Mouse (Mus musculus) urinary bladder, postnatal 14 days (tissue): ENCODE data around the gene Gm3138.
"Not testable (repeated sequence)": the region's sequence is repeated elsewhere in the genome, so short reads cannot be mapped to it uniquely, and the experiment has no call there.

ENCODE experiments used
- DNase-seq: peaks from one replicate; pipeline ENCODE4 v3.0.0; 2021; ENCODE audit warnings: low spot score

Gene Gm3138

DNA sequence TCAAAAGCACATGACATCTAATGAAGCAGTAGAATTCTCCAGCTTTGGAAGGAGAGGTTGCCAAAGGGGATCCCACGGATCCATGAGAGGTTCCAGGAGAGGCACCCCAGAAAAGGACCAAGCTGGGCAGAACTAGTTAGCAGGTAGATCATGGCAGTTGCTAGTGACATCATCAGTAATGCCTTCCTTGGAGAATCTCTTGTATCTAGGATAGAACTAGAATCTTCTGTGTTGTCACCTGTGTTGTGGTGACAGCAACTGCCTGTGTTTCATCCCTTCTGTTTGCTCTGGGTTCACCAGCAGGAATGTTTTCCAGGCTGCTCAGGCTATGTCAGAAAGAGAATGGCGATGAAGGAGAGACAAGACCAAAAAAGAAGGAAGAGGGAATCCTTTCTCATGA is at the start of gene Gm3138:
Gene Gm3138, plus strand, starts transcription at position 301 of the 400 bp plus-strand sequence.
- DNase-seq: not testable (repeated sequence)

DNA sequence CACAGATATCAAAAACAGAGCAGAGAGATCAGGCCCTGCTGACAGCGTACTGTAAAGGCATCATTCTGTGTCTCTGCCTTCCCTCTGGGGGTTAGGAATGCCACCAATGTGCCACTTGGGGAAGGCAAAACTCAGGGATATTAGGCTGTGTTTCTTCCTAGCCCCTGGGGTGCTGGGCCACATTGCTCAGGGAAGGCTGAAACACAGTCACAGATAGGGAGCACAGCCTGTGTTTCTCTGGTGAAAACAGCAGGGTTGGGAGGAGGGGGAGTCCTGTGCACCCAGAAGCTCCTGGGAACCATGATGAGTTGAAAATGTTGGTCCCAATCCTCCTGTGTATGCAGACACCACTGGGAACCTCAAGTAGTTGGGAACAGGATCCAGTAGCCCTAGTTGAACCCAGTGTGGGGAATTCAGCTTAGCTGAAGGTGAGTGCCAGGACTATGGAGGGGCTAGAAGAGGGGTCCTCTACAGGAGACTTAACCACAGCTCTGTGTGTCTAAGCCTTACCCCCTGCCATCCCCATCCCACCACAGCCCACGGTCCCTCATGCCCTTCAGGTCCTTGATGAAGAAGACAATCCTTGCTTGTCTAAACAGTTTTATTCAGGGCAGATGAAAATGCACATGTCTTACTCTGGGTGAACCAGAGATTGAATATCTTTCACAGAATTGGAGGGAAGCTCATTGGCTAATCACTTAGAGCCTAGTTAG is 20.0 kb downstream of the Gm3138 start:
- DNase-seq: not testable (repeated sequence)

DNA sequence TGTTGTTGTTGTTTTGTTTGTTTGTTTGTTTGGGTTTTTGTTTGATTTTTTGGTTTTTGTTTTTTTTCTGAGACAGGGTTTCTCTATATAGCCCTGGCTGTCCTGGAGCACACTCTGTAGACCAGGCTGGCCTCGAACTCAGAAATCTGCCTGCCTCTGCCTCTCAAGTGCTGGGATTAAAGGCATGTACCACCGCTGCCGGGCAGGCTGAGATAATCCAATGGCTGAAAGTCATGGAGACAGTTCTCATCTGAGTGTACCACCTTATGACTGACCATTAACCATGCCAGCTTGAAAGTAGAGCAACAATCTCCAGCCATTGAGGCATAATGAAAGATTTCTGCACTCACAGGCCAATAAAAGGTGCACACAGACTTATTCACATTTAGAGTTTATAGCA is 30.4 kb downstream of the Gm3138 start:
- DNase-seq: not testable (repeated sequence)
